Mouse (Mus musculus): ENCODE results near the gene Nek4. TPM values are rescaled to one million over a fixed set of nuclear protein-coding genes. Genes with fewer than 3 reads are reported as not detected.

Gene Nek4
- polyA plus RNA-seq, 1 experiment from 2014 or later: 14.1 TPM

DNA sequence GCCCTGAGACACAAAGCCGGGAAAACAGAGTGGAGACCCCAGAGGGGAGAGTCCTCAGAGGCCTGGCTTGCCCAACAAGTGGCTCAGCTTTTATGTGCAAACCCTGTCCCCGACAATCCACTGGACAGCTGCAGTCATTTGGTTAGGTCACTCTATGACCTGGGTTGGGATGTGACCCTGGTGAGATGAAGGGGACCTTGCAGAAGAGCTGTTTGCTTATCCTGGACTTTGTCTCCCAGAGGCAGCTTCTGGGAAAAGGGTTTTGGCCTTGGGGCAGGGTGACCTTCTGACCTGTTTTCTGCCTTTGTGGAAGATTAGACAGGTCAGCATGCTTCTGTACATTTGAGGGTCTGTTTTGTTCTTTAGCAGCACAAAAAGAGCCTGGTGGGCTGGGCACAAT lies 6.4 kb upstream of the Nek4 start:
- DNase-seq (ENCODE audit: low spot score): no peak
- Histone ChIP-seq H3K36me3 (replicated peaks; ENCODE audit: control insufficient read depth, insufficient read depth) (no peaks in the 10 kb centered on the region), H3K9me3 (ENCODE audit: control insufficient read depth, low read length) (no peaks in the 10 kb centered on the region), H3K27me3 (ENCODE audit: control insufficient read depth, insufficient read depth, low read length) (no peaks in the 10 kb centered on the region), H3K9ac (no peak overlapping the region), H3K4me2 (replicated peaks) (no peak overlapping the region), H3K4me1 (replicated peaks; ENCODE audit: control insufficient read depth, insufficient read depth, low read length) (no peaks in the 10 kb centered on the region), H3K4me3 (replicated peaks; ENCODE audit: low read length) (no peak overlapping the region), H3K27ac (no peak overlapping the region)
- WGBS: 91% methylated on average over 2 of the region's 2 CpGs
- no peak for ATAC-seq (ENCODE audit: low FRiP score)

DNA sequence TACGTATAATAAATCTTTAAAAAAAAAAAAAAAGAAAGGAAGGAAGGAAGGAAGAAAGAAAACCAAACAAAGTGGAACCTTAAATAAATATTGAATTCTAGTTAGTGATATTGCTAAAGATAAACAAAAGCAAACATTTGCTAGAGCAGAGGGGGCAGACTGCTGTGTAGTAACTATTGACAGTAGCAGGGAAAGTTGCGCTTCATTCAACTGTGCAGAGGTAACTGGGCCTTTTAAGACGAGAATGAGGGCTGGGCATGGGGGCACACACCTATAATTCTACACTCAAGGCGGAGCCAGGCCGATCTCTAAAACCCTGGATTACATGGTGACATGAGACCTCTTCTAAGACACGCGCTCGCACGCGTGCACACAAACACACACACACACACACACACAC lies 1.2 kb upstream of the Nek4 start:
- no peak overlapping the region for H3K4me3 ChIP-seq (replicated peaks; ENCODE audit: low read length)
- ATAC-seq (ENCODE audit: low FRiP score) (no peak), DNase-seq (ENCODE audit: low spot score) (no peak)
- H3K27ac ChIP-seq: no peak overlapping the region
- H3K4me2 ChIP-seq (replicated peaks): no peak overlapping the region
- 97% methylated on average over 10 of the region's 10 CpGs for WGBS
- H3K36me3 ChIP-seq (replicated peaks; ENCODE audit: control insufficient read depth, insufficient read depth): 0 out of 2 replicates have a peak, but pooled peaks cover 4% of the 10 kb centered on the region
- peaks cover 12% of the 10 kb centered on the region for H3K4me1 ChIP-seq (replicated peaks; ENCODE audit: control insufficient read depth, insufficient read depth, low read length)
- H3K9me3 ChIP-seq (ENCODE audit: control insufficient read depth, low read length): no peaks in the 10 kb centered on the region
- no peaks in the 10 kb centered on the region for H3K27me3 ChIP-seq (ENCODE audit: control insufficient read depth, insufficient read depth, low read length)
- no peak overlapping the region for H3K9ac ChIP-seq

DNA sequence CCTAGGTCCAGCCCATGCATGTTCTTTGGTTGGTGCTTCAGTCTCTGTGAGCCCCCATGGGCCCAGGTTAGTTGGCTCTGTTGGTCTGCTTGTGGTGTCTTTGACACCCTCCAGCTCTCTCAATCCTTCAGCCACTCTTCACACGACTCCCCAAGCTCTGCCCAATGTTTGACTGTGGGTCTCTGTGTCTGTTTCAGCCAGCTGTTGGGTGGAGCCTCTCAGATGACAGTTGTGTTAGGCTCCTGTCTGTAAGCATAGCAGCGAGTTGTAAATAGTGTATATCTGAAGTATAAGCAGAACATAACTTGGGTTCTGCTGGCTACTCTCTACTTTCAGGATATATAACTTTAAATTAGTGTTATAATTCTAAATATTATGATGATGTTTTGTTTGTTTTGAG lies 7.3 kb downstream of the Nek4 start:
- H3K36me3 ChIP-seq (replicated peaks; ENCODE audit: control insufficient read depth, insufficient read depth): peaks cover 66% of the 10 kb centered on the region
- no peaks in the 10 kb centered on the region for H3K9me3 ChIP-seq (ENCODE audit: control insufficient read depth, low read length)
- ATAC-seq (ENCODE audit: low FRiP score) (no peak), DNase-seq (ENCODE audit: low spot score) (no peak)
- 91% methylated on average over 2 of the region's 2 CpGs for WGBS
- no peak overlapping the region for H3K4me2 ChIP-seq (replicated peaks)
- H3K27me3 ChIP-seq (ENCODE audit: control insufficient read depth, insufficient read depth, low read length): no peaks in the 10 kb centered on the region
- no peak overlapping the region for H3K9ac ChIP-seq
- H3K4me3 ChIP-seq (replicated peaks; ENCODE audit: low read length): no peak overlapping the region
- H3K4me1 ChIP-seq (replicated peaks; ENCODE audit: control insufficient read depth, insufficient read depth, low read length): no peaks in the 10 kb centered on the region
- H3K27ac ChIP-seq: no peak overlapping the region

DNA sequence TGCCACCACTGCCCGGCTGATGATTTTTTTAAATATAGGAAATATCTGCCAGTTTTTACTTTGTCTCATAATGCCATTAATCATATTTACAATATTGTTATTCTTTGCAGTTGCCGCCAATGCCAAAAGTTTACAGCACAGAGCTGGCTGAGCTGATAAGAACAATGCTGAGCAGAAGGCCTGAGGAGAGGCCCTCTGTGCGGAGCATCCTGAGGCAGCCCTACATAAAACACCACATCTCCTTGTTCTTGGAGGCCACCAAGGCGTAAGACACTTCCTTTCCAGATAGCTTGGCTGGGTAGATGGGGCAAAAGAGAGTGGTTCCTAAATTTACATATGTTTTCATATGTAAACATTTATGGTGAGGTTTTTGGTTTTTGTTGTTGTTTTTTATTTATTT lies 7.9 kb downstream of the Nek4 start:
- Histone ChIP-seq H3K4me1 (replicated peaks; ENCODE audit: control insufficient read depth, insufficient read depth, low read length) (no peaks in the 10 kb centered on the region), H3K9me3 (ENCODE audit: control insufficient read depth, low read length) (no peaks in the 10 kb centered on the region), H3K4me2 (replicated peaks) (no peak overlapping the region), H3K36me3 (replicated peaks; ENCODE audit: control insufficient read depth, insufficient read depth) (peaks cover 71% of the 10 kb centered on the region), H3K9ac (no peak overlapping the region), H3K27ac (no peak overlapping the region), H3K27me3 (ENCODE audit: control insufficient read depth, insufficient read depth, low read length) (no peaks in the 10 kb centered on the region), H3K4me3 (replicated peaks; ENCODE audit: low read length) (no peak overlapping the region)
- no peak for ATAC-seq (ENCODE audit: low FRiP score)
- WGBS: 97% methylated on average over 4 of the region's 4 CpGs
- no peak for DNase-seq (ENCODE audit: low spot score)

DNA sequence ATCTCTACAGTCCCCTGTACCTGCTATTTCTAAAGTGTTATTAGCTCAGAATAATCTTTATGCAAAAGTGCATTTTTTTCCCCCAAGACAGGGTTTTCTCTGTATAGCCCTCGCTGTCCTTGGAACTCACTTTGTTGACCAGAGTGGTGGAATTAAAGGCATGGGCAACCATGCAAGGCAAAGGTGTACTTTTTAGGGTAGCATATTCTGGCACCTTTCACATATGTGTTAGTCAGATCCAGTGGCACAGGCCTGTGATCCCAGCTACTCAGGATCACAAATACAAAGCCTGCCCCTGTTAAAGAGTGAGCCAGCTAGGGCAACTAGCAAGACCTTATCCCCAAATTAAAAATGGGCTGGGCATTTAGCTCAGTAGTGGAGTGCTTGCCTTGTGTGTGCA lies 9.2 kb downstream of the Nek4 start:
- H3K27me3 ChIP-seq (ENCODE audit: control insufficient read depth, insufficient read depth, low read length): no peaks in the 10 kb centered on the region
- peaks cover 75% of the 10 kb centered on the region for H3K36me3 ChIP-seq (replicated peaks; ENCODE audit: control insufficient read depth, insufficient read depth)
- no peak overlapping the region for H3K9ac ChIP-seq
- no peak overlapping the region for H3K27ac ChIP-seq
- H3K9me3 ChIP-seq (ENCODE audit: control insufficient read depth, low read length): no peaks in the 10 kb centered on the region
- H3K4me3 ChIP-seq (replicated peaks; ENCODE audit: low read length): no peak overlapping the region
- H3K4me2 ChIP-seq (replicated peaks): no peak overlapping the region
- 94% methylated on average over 1 of the region's 1 CpGs for WGBS
- no peaks in the 10 kb centered on the region for H3K4me1 ChIP-seq (replicated peaks; ENCODE audit: control insufficient read depth, insufficient read depth, low read length)
- DNase-seq (ENCODE audit: low spot score): no peak
- no peak for ATAC-seq (ENCODE audit: low FRiP score)

DNA sequence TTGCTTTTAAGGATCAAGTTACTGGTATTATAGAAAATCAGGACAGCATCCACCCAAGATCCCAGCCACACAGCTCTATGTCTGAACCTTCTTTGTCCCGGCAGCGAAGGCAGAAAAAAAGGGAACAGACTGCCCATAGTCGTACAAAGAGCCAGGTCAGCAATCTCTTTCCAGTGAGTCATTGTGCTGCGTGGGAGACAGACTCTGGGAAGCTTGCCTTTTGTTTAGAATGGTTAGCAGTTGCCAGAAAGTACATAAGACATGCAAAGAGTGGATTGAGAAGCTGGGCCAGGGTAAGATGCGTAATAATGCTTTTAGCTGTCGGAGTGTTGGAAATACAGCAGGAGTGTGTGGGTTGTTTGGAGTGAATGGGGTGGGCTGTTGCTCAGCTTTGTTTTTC lies 23.0 kb downstream of the Nek4 start:
- Histone ChIP-seq H3K4me2 (replicated peaks) (no peak overlapping the region), H3K27ac (0 out of 2 replicates have a peak overlapping the region, but pooled peaks have one; percentile 26), H3K4me3 (replicated peaks; ENCODE audit: low read length) (no peak overlapping the region), H3K36me3 (replicated peaks; ENCODE audit: control insufficient read depth, insufficient read depth) (peaks cover 70% of the 10 kb centered on the region), H3K9ac (no peak overlapping the region), H3K9me3 (ENCODE audit: control insufficient read depth, low read length) (no peaks in the 10 kb centered on the region), H3K27me3 (ENCODE audit: control insufficient read depth, insufficient read depth, low read length) (no peaks in the 10 kb centered on the region), H3K4me1 (replicated peaks; ENCODE audit: control insufficient read depth, insufficient read depth, low read length) (no peaks in the 10 kb centered on the region)
- ATAC-seq (ENCODE audit: low FRiP score) (no peak; the same call in 1 of the 2 replicates), DNase-seq (ENCODE audit: low spot score) (peak; percentile 43)
- 46% methylated on average over 6 of the region's 6 CpGs for WGBS

DNA sequence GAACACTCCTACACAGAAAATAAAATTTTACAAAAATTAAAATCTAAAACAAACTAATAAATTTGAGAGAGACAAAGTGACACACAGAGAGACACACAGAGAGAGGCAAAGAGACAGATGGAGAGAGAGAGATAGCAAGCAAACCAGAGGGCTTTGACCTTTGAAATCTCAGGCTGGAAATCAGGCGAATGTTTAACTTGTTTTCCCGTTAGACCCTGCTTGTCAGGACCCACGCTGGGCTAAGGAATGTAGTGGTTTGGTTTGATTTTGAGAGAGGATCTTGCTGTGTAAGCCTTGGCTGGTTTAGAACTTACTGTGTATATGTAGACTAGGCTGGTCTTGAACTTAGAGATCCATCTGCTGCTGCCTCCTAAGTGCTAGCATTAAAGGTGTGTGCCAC lies 25.0 kb downstream of the Nek4 start:
- ATAC-seq (ENCODE audit: low FRiP score) (no peak), DNase-seq (ENCODE audit: low spot score) (no peak)
- Histone ChIP-seq H3K4me1 (replicated peaks; ENCODE audit: control insufficient read depth, insufficient read depth, low read length) (no peaks in the 10 kb centered on the region), H3K4me3 (replicated peaks; ENCODE audit: low read length) (no peak overlapping the region), H3K4me2 (replicated peaks) (no peak overlapping the region), H3K9ac (no peak overlapping the region), H3K27ac (no peak overlapping the region), H3K36me3 (replicated peaks; ENCODE audit: control insufficient read depth, insufficient read depth) (peaks cover 69% of the 10 kb centered on the region), H3K9me3 (ENCODE audit: control insufficient read depth, low read length) (no peaks in the 10 kb centered on the region), H3K27me3 (ENCODE audit: control insufficient read depth, insufficient read depth, low read length) (no peaks in the 10 kb centered on the region)
- 77% methylated on average over 3 of the region's 3 CpGs for WGBS

DNA sequence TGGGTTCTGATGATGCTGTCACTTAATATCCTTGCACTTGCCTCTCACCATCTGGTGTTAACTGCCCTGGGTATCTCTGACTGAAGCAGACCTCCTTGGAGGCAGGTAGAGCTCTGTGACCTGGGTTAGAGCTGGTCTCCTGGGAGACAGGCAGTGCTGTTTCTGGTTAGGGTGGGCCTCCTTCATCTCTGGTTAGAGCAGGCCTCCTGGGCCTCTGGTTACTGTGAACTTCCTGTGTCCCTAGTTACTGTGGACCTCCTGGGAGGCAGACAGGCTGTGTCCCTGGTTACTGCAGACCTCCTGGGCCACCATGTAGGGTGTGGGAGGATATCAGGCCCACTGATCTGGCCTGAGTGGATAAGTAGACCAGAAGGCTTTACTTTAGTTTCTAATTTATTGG lies 45.2 kb downstream of the Nek4 start:
- Histone ChIP-seq H3K4me1 (replicated peaks; ENCODE audit: control insufficient read depth, insufficient read depth, low read length) (peaks cover 8% of the 10 kb centered on the region), H3K9me3 (ENCODE audit: control insufficient read depth, low read length) (no peaks in the 10 kb centered on the region), H3K27ac (no peak overlapping the region), H3K27me3 (ENCODE audit: control insufficient read depth, insufficient read depth, low read length) (no peaks in the 10 kb centered on the region), H3K36me3 (replicated peaks; ENCODE audit: control insufficient read depth, insufficient read depth) (peaks cover 23% of the 10 kb centered on the region), H3K4me2 (replicated peaks) (no peak overlapping the region), H3K9ac (no peak overlapping the region), H3K4me3 (replicated peaks; ENCODE audit: low read length) (no peak overlapping the region)
- DNase-seq (ENCODE audit: low spot score): no peak
- ATAC-seq (ENCODE audit: low FRiP score): no peak

DNA sequence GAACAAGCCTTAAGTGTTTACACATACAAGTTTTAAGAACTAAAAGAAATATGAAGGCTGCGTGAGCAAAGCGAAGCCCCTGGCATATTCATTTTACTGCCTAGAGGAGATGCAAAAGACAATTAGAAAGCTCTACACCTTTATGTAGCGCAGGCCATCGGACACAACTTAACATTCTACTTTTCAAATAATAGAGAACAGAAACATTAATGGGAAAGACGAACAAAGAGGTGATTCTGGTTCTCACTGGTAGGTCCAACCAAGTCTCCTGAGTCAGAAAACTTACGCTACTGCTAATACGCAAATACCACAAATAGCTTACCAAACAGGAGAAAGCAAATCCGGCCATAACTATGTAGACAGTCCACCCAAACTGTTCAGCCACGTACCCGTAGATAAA lies 49.2 kb downstream of the Nek4 start:
- Histone ChIP-seq H3K9me3 (ENCODE audit: control insufficient read depth, low read length) (no peaks in the 10 kb centered on the region), H3K4me3 (replicated peaks; ENCODE audit: low read length) (peak overlapping the region; percentile 71), H3K4me2 (replicated peaks) (peak overlapping the region; percentile 48), H3K4me1 (replicated peaks; ENCODE audit: control insufficient read depth, insufficient read depth, low read length) (peaks cover 16% of the 10 kb centered on the region), H3K9ac (peak overlapping the region; percentile 92), H3K27ac (no peak overlapping the region), H3K27me3 (ENCODE audit: control insufficient read depth, insufficient read depth, low read length) (no peaks in the 10 kb centered on the region), H3K36me3 (replicated peaks; ENCODE audit: control insufficient read depth, insufficient read depth) (peaks cover 18% of the 10 kb centered on the region)
- ATAC-seq (ENCODE audit: low FRiP score) (no peak), DNase-seq (ENCODE audit: low spot score) (no peak)
- WGBS: 66% methylated on average over 10 of the region's 10 CpGs

DNA sequence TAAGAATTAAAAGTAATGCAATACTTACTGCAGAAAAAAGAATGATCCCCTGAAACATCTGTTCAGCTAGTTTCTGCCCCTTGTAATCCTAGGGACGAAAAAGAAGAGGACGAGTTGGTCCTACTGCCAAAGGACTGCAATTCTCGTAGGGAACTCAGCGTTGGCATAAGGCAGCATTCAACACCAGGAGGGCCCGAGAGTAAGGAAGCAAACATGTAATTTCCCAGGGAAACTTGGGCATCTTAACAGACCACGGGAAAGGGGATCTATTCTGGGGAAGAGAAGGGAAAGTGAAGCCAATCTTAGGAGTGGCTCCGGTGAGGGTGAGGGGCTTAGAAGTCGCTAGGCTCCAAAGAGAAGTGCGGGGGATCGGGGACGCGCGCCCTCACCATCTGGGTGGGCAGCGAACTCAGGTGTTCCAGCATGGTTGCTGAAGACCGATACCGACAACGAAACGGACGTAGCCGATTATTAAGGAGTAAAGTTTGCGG lies 49.7 kb downstream of the Nek4 start:
- H3K27ac ChIP-seq: peak overlapping the region; percentile 93
- peak; percentile 21; the same call in 1 of the 2 replicates for ATAC-seq (ENCODE audit: low FRiP score)

More for the DNA sequence above, 49.7 kb downstream of the Nek4 start:
- Histone ChIP-seq H3K4me1 (replicated peaks; ENCODE audit: control insufficient read depth, insufficient read depth, low read length) (peaks cover 16% of the 10 kb centered on the region), H3K4me3 (replicated peaks; ENCODE audit: low read length) (peak overlapping the region; percentile 71), H3K9me3 (ENCODE audit: control insufficient read depth, low read length) (no peaks in the 10 kb centered on the region), H3K9ac (peak overlapping the region; percentile 92), H3K4me2 (replicated peaks) (peak overlapping the region; percentile 48), H3K27me3 (ENCODE audit: control insufficient read depth, insufficient read depth, low read length) (no peaks in the 10 kb centered on the region), H3K36me3 (replicated peaks; ENCODE audit: control insufficient read depth, insufficient read depth) (peaks cover 18% of the 10 kb centered on the region)
- WGBS: 0% methylated on average over 21 of the region's 21 CpGs
- no peak for DNase-seq (ENCODE audit: low spot score)

All from hindbrain, embryonic 14.5 days (tissue).